Mouse (Mus musculus) megakaryocyte progenitor cell, adult 5-6 weeks (primary cell): ENCODE results near the gene Prr22. TPM values are rescaled to one million over a fixed set of nuclear protein-coding genes. Genes with fewer than 3 reads are reported as not detected.
A peak's percentile ranks its signal among the peaks of the same experiment; 100 is the strongest.

Experiments
- ATAC-seq: replicated peaks from 2 replicates; pipeline ENCODE4 v1.8.0; 2016; ENCODE audit warnings: mild to moderate bottlenecking, moderate TSS enrichment, inconsistent platforms; ENCODE audit not compliant: poor library complexity
- total RNA-seq, 2 experiments: library from RNA; stranded (forward) in 1 of 2; stranded (reverse) in 1 of 2; fragments of 157-497, 149-512 nt in 1 of 2; fragments of 200-1000 nt in 1 of 2; gene quantifications; 2 replicates each; pipeline versions ENCODE4 v1.2.3 to v1.2.4; 2015 to 2017

The Prr22 gene
- total RNA-seq, 2 experiments from 2014 or later: 0.92 to 2.0 TPM

- ATAC-seq: no peak
These were observed 34.9 kb downstream of the Prr22 start for GRCm38 (mm10) chr17:56804952-56805351.

- no peak for ATAC-seq
These were observed 35.7 kb downstream of the Prr22 start for GRCm38 (mm10) chr17:56805784-56806183.

- ATAC-seq: peak; percentile 85
These were observed 38.5 kb downstream of the Prr22 start for GRCm38 (mm10) chr17:56808518-56808917.

- ATAC-seq: peak; percentile 56
These were observed 40.2 kb downstream of the Prr22 start for GRCm38 (mm10) chr17:56810245-56810644.

- peak; percentile 63 for ATAC-seq
These were observed 44.4 kb downstream of the Prr22 start for GRCm38 (mm10) chr17:56814316-56815056.

GRCm38 (mm10) chr17:56815057-56815345 lies 45.0 kb downstream of the Prr22 start:
- ATAC-seq: no peak

- peak; percentile 37 for ATAC-seq
These were observed 48.1 kb downstream of the Prr22 start for GRCm38 (mm10) chr17:56818067-56818636.

GRCm38 (mm10) chr17:56819032-56819545 lies 49.0 kb downstream of the Prr22 start:
- peak; percentile 19; the same call in 1 of the 2 replicates for ATAC-seq

- ATAC-seq: peak; percentile 85
These were observed 49.7 kb downstream of the Prr22 start for GRCm38 (mm10) chr17:56819694-56820111.

Other genes with a start within 250 kb of the Prr22 start
- gene Gm20219, start 215.9 kb upstream of the Prr22 start, total RNA-seq (2015): 0.25 and 1.6 TPM in 2 replicates
- gene Gm20219, start 215.9 kb upstream of the Prr22 start, total RNA-seq (2017): 0.10 TPM in 1 of 2 replicates, not detected in the other
- 56.2 and 63.8 TPM in 2 replicates for gene Safb2, start 185.7 kb upstream of the Prr22 start, total RNA-seq (2015)
- gene Safb2, start 185.7 kb upstream of the Prr22 start, total RNA-seq (2017): 70.3 and 120 TPM in 2 replicates
- gene Safb, start 185.4 kb upstream of the Prr22 start, total RNA-seq (2015): 58.8 and 59.6 TPM in 2 replicates
- gene Safb, start 185.4 kb upstream of the Prr22 start, total RNA-seq (2017): 79.6 and 88.1 TPM in 2 replicates
- gene 2410015M20Rik, start 160.5 kb upstream of the Prr22 start, total RNA-seq (2015): 93.3 and 94.0 TPM in 2 replicates
- 93.3 and 99.4 TPM in 2 replicates for gene 2410015M20Rik, start 160.5 kb upstream of the Prr22 start, total RNA-seq (2017)
- gene Rpl36, start 156.8 kb upstream of the Prr22 start, total RNA-seq (2015): 1,504 and 1,580 TPM in 2 replicates
- 2,239 and 2,669 TPM in 2 replicates for gene Rpl36, start 156.8 kb upstream of the Prr22 start, total RNA-seq (2017)
- 19.4 and 23.1 TPM in 2 replicates for gene Lonp1, start 143.4 kb upstream of the Prr22 start, total RNA-seq (2015)
- 68.8 and 83.6 TPM in 2 replicates for gene Lonp1, start 143.4 kb upstream of the Prr22 start, total RNA-seq (2017)
- gene Catsperd, start 142.1 kb upstream of the Prr22 start, total RNA-seq (2015): 1.1 TPM in 1 of 2 replicates, not detected in the other
- 0.17 and 0.51 TPM in 2 replicates for gene Catsperd, start 142.1 kb upstream of the Prr22 start, total RNA-seq (2017)
- gene Ranbp3, start 97.0 kb upstream of the Prr22 start, total RNA-seq (2015): 24.8 and 34.3 TPM in 2 replicates
- 63.3 and 72.8 TPM in 2 replicates for gene Ranbp3, start 97.0 kb upstream of the Prr22 start, total RNA-seq (2017)
- 102 and 151 TPM in 2 replicates for gene Ndufa11, start 52.5 kb upstream of the Prr22 start, total RNA-seq (2015)
- 92.1 and 131 TPM in 2 replicates for gene Ndufa11, start 52.5 kb upstream of the Prr22 start, total RNA-seq (2017)
- gene Vmac, start 52.2 kb upstream of the Prr22 start, total RNA-seq (2015): 8.5 and 12.5 TPM in 2 replicates
- 4.2 and 6.5 TPM in 2 replicates for gene Vmac, start 52.2 kb upstream of the Prr22 start, total RNA-seq (2017)
- gene Nrtn, start 12.7 kb upstream of the Prr22 start, total RNA-seq (2015): not detected in 2 replicates
- not detected in 2 replicates for gene Nrtn, start 12.7 kb upstream of the Prr22 start, total RNA-seq (2017)
- 11.2 and 11.7 TPM in 2 replicates for gene Dus3l, start 5.5 kb upstream of the Prr22 start, total RNA-seq (2015)
- gene Dus3l, start 5.5 kb upstream of the Prr22 start, total RNA-seq (2017): 19.2 and 20.4 TPM in 2 replicates
- gene Rfx2, start 60.8 kb downstream of the Prr22 start, total RNA-seq (2015): 6.4 and 8.8 TPM in 2 replicates
- gene Rfx2, start 60.8 kb downstream of the Prr22 start, total RNA-seq (2017): 4.8 and 5.0 TPM in 2 replicates
- not detected in 2 replicates for gene Acsbg2, start 104.2 kb downstream of the Prr22 start, total RNA-seq (2015)
- not detected in 2 replicates for gene Acsbg2, start 104.2 kb downstream of the Prr22 start, total RNA-seq (2017)
- gene 1700061G19Rik, start 105.2 kb downstream of the Prr22 start, total RNA-seq (2015): 0.07 TPM in 1 of 2 replicates, not detected in the other
- not detected in 2 replicates for gene 1700061G19Rik, start 105.2 kb downstream of the Prr22 start, total RNA-seq (2017)
- 15.5 and 18.2 TPM in 2 replicates for gene Mllt1, start 165.2 kb downstream of the Prr22 start, total RNA-seq (2015)
- gene Mllt1, start 165.2 kb downstream of the Prr22 start, total RNA-seq (2017): 18.2 and 20.7 TPM in 2 replicates
- gene Acer1, start 211.9 kb downstream of the Prr22 start, total RNA-seq (2015): not detected in 2 replicates
- not detected in 2 replicates for gene Acer1, start 211.9 kb downstream of the Prr22 start, total RNA-seq (2017)
- 61.2 and 75.2 TPM in 2 replicates for gene Clpp, start 220.1 kb downstream of the Prr22 start, total RNA-seq (2015)
- 80.5 and 84.9 TPM in 2 replicates for gene Clpp, start 220.1 kb downstream of the Prr22 start, total RNA-seq (2017)
- 15.1 and 16.6 TPM in 2 replicates for gene Alkbh7, start 227.1 kb downstream of the Prr22 start, total RNA-seq (2015)
- gene Alkbh7, start 227.1 kb downstream of the Prr22 start, total RNA-seq (2017): 15.0 and 19.8 TPM in 2 replicates
- gene Pspn, start 229.8 kb downstream of the Prr22 start, total RNA-seq (2015): not detected in 2 replicates
- gene Pspn, start 229.8 kb downstream of the Prr22 start, total RNA-seq (2017): not detected in 2 replicates
- gene Gtf2f1, start 241.0 kb downstream of the Prr22 start, total RNA-seq (2015): 52.8 and 61.1 TPM in 2 replicates
- 120 and 142 TPM in 2 replicates for gene Gtf2f1, start 241.0 kb downstream of the Prr22 start, total RNA-seq (2017)
- gene Gm17949, start 241.2 kb downstream of the Prr22 start, total RNA-seq (2015): not detected in 2 replicates
- gene Gm17949, start 241.2 kb downstream of the Prr22 start, total RNA-seq (2017): not detected in 2 replicates